Mouse (Mus musculus) hindbrain, embryonic 11.5 days (tissue): ENCODE results near the gene Fgfr2. TPM values are rescaled to one million over a fixed set of nuclear protein-coding genes. Genes with fewer than 3 reads are reported as not detected.

Experiments used
- ATAC-seq: fragments of 200-750 bp; cut with Nextera tagmentation; 2 replicates; pipeline ENCODE4 v1.8.0; 2017; ENCODE audit warnings: mild to moderate bottlenecking, moderate TSS enrichment, moderate library complexity; ENCODE audit not compliant: low FRiP score
- DNase-seq: peaks from one replicate; pipeline ENCODE4 v3.0.0-alpha.2; 2015; ENCODE audit warnings: low spot score
- H3K27ac ChIP-seq: fragments of 300-500 bp; sonication (generic); 2 replicates; pipeline ENCODE4 v1.5.1; 2014; ENCODE audit warnings: mild to moderate bottlenecking, low read depth, low read length
- H3K27me3 ChIP-seq: fragments of 300-500 bp; sonication (generic); 2 replicates; pipeline ENCODE4 v1.6.1; 2014; ENCODE audit warnings: mild to moderate bottlenecking, low read length, moderate library complexity, mixed read lengths; ENCODE audit not compliant: control insufficient read depth, insufficient read depth
- H3K36me3 ChIP-seq: fragments of 300-500 bp; sonication (generic); 2 replicates; pipeline ENCODE4 v1.6.1; 2014; ENCODE audit warnings: mild to moderate bottlenecking, low read length, moderate library complexity, mixed read lengths; ENCODE audit not compliant: control insufficient read depth, insufficient read depth
- H3K4me1 ChIP-seq: fragments of 300-500 bp; sonication (generic); replicated peaks from 2 replicates; pipeline ENCODE4 v1.6.1; 2014; ENCODE audit warnings: low read length, mixed read lengths; ENCODE audit not compliant: control insufficient read depth, insufficient read depth
- H3K4me2 ChIP-seq: fragments of 300-500 bp; sonication (generic); replicated peaks from 2 replicates; pipeline ENCODE4 v1.6.1; 2014; ENCODE audit warnings: mild to moderate bottlenecking, low read depth, low read length
- H3K4me3 ChIP-seq: fragments of 300-500 bp; sonication (generic); 2 replicates; pipeline ENCODE4 v1.5.1; 2014; ENCODE audit warnings: low read depth, low read length
- H3K9ac ChIP-seq: fragments of 300-500 bp; sonication (generic); 2 replicates; pipeline ENCODE4 v1.6.1; 2014; ENCODE audit warnings: low read depth, low read length
- H3K9me3 ChIP-seq: fragments of 300-500 bp; sonication (generic); 2 replicates; pipeline ENCODE4 v1.6.1; 2016; ENCODE audit warnings: low read length; ENCODE audit not compliant: control insufficient read depth
- WGBS: fragments of 180-500 bp; shearing (Covaris S2); extraction: QIAGEN DNeasy Blood & Tissue Kit; methylation state at CpG from one replicate; pipeline ENCODE4 v1.1.7; 2014; 5-methylcytosine and 5-hydroxymethylcytosine counted together
- polyA plus RNA-seq: library from polyadenylated mRNA; unstranded; fragments of >200 nt; fragmentation: Nextera tagmentation; extraction: Ambion mirVana; gene quantifications from 2 replicates; pipeline ENCODE4 v1.2.1, GENCODE M21; 2014

The Fgfr2 gene
- polyA plus RNA-seq, 1 experiment from 2014 or later: 71.3 TPM

GRCm38 (mm10) chr7:132994628-132995191 is 128.4 kb downstream of the Fgfr2 start:
- Histone ChIP-seq H3K9me3 (no peaks in the 10 kb centered on the region), H3K36me3 (peaks cover 13% of the 10 kb centered on the region), H3K27me3 (no peaks in the 10 kb centered on the region), H3K4me2 (no peak overlapping the region), H3K27ac (no peak overlapping the region), H3K9ac (no peak overlapping the region), H3K4me1 (no peaks in the 10 kb centered on the region), H3K4me3 (no peak overlapping the region)
- DNase-seq: no peak
- no peak for ATAC-seq
- 79% methylated on average over 6 of the region's 6 CpGs for WGBS

GRCm38 (mm10) chr7:132994120-132994519 is 129.0 kb downstream of the Fgfr2 start:
- no peak overlapping the region for H3K9ac ChIP-seq
- H3K4me1 ChIP-seq: no peaks in the 10 kb centered on the region
- H3K36me3 ChIP-seq: peaks cover 17% of the 10 kb centered on the region
- WGBS: 93% methylated on average over 8 of the region's 8 CpGs
- ATAC-seq (no peak), DNase-seq (no peak)
- H3K27me3 ChIP-seq: no peaks in the 10 kb centered on the region
- no peak overlapping the region for H3K4me2 ChIP-seq
- no peaks in the 10 kb centered on the region for H3K9me3 ChIP-seq
- H3K27ac ChIP-seq: no peak overlapping the region
- H3K4me3 ChIP-seq: no peak overlapping the region

- peaks cover 14% of the 10 kb centered on the region; the same call in 1 of the 2 replicates for H3K36me3 ChIP-seq
- no peak overlapping the region for H3K4me3 ChIP-seq
- no peak for DNase-seq
- H3K9me3 ChIP-seq: no peaks in the 10 kb centered on the region
- H3K27ac ChIP-seq: no peak overlapping the region
- no peak overlapping the region for H3K4me2 ChIP-seq
- ATAC-seq: no peak
- H3K9ac ChIP-seq: no peak overlapping the region
- WGBS: 90% methylated on average over 9 of the region's 9 CpGs
- H3K4me1 ChIP-seq: no peaks in the 10 kb centered on the region
- H3K27me3 ChIP-seq: no peaks in the 10 kb centered on the region
These were observed 130.1 kb downstream of the Fgfr2 start for GRCm38 (mm10) chr7:132992967-132993615.

- Histone ChIP-seq H3K4me2 (no peak overlapping the region), H3K9ac (no peak overlapping the region), H3K36me3 (peaks cover 11% of the 10 kb centered on the region; the same call in 1 of the 2 replicates), H3K27ac (no peak overlapping the region), H3K4me3 (no peak overlapping the region), H3K4me1 (no peaks in the 10 kb centered on the region), H3K27me3 (no peaks in the 10 kb centered on the region), H3K9me3 (no peaks in the 10 kb centered on the region)
- ATAC-seq (no peak), DNase-seq (no peak)
- 93% methylated on average over 14 of the region's 14 CpGs for WGBS
These were observed 131.8 kb downstream of the Fgfr2 start for GRCm38 (mm10) chr7:132991240-132991900.

- H3K36me3 ChIP-seq: peaks cover 12% of the 10 kb centered on the region; the same call in 1 of the 2 replicates
- WGBS: 94% methylated on average over 5 of the region's 5 CpGs
- H3K4me2 ChIP-seq: no peak overlapping the region
- H3K27ac ChIP-seq: no peak overlapping the region
- no peaks in the 10 kb centered on the region for H3K4me1 ChIP-seq
- ATAC-seq: no peak
- no peak for DNase-seq
- H3K9ac ChIP-seq: no peak overlapping the region
- H3K27me3 ChIP-seq: no peaks in the 10 kb centered on the region
- H3K4me3 ChIP-seq: no peak overlapping the region
- H3K9me3 ChIP-seq: no peaks in the 10 kb centered on the region
These were observed 133.3 kb downstream of the Fgfr2 start for GRCm38 (mm10) chr7:132989839-132990238.

GRCm38 (mm10) chr7:132982639-132983038 is 140.5 kb downstream of the Fgfr2 start:
- Histone ChIP-seq H3K36me3 (0 out of 2 replicates have a peak, but pooled peaks cover 2% of the 10 kb centered on the region), H3K4me1 (no peaks in the 10 kb centered on the region), H3K4me3 (no peak overlapping the region), H3K27ac (no peak overlapping the region), H3K27me3 (no peaks in the 10 kb centered on the region), H3K9me3 (no peaks in the 10 kb centered on the region), H3K4me2 (no peak overlapping the region), H3K9ac (no peak overlapping the region)
- peak; percentile 34 for DNase-seq
- 57% methylated on average over 3 of the region's 3 CpGs for WGBS
- ATAC-seq: no peak

- Histone ChIP-seq H3K36me3 (no peaks in the 10 kb centered on the region), H3K27me3 (no peaks in the 10 kb centered on the region), H3K27ac (no peak overlapping the region), H3K4me3 (no peak overlapping the region), H3K9ac (no peak overlapping the region), H3K9me3 (no peaks in the 10 kb centered on the region), H3K4me2 (no peak overlapping the region), H3K4me1 (no peaks in the 10 kb centered on the region)
- ATAC-seq (no peak), DNase-seq (no peak)
- 98% methylated on average over 2 of the region's 2 CpGs for WGBS
These were observed 145.2 kb downstream of the Fgfr2 start for GRCm38 (mm10) chr7:132977981-132978380.

- ATAC-seq (no peak), DNase-seq (no peak)
- H3K27me3 ChIP-seq: no peaks in the 10 kb centered on the region
- no peak overlapping the region for H3K9ac ChIP-seq
- WGBS: 100% methylated on average over 2 of the region's 2 CpGs
- no peak overlapping the region for H3K4me3 ChIP-seq
- H3K4me1 ChIP-seq: no peaks in the 10 kb centered on the region
- no peak overlapping the region for H3K4me2 ChIP-seq
- no peak overlapping the region for H3K27ac ChIP-seq
- H3K9me3 ChIP-seq: no peaks in the 10 kb centered on the region
- H3K36me3 ChIP-seq: no peaks in the 10 kb centered on the region
These were observed 147.1 kb downstream of the Fgfr2 start for GRCm38 (mm10) chr7:132976079-132976478.

GRCm38 (mm10) chr7:132972079-132972478 is 151.1 kb downstream of the Fgfr2 start:
- no peaks in the 10 kb centered on the region for H3K27me3 ChIP-seq
- no peaks in the 10 kb centered on the region for H3K9me3 ChIP-seq
- H3K4me2 ChIP-seq: no peak overlapping the region
- no peaks in the 10 kb centered on the region for H3K4me1 ChIP-seq
- WGBS: 91% methylated on average over 2 of the region's 2 CpGs
- no peak for DNase-seq
- no peak overlapping the region for H3K4me3 ChIP-seq
- ATAC-seq: no peak
- H3K27ac ChIP-seq: no peak overlapping the region
- no peaks in the 10 kb centered on the region for H3K36me3 ChIP-seq
- H3K9ac ChIP-seq: no peak overlapping the region
